Mouse (Mus musculus): ENCODE data around the gene Ube2d3. TPM values are rescaled to one million over a fixed set of nuclear protein-coding genes. Genes with fewer than 3 reads are reported as not detected.

Gene Ube2d3
- total and polyA plus RNA-seq, 3 experiments: 590 to 1,803 (median 1,178) TPM

DNA sequence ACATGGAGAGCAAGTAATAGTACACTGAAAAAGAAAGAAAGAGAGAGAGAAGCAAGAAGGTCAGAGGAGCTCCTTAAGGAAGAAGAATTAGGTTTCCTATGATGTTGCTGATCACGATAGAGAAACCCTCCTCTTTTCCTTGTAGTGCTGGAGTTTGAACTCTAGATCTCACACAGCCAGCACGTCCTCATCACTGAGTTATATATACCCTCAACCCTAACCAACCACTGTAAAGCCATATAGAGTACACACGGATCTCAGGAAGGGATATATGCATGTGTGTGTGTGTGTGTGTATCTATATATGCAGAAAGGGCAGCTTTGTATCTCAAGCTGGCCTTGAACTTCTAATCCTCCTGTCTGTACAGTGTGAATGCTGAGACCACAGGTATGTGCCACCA is 20.7 kb upstream of the Ube2d3 start:
- H3K79me2 ChIP-seq (replicated peaks; ENCODE audit: control insufficient read depth, extremely low read depth, insufficient read depth, poor library complexity, severe bottlenecking): peaks cover 67% of the 10 kb centered on the region
- in situ Hi-C loops (cut with MboI; ENCODE audit: low pct_ligation_motif_present, low pct_unique_long_range_greater_than_20kb, low sequenced_read_pairs) (no loop called here), dilution Hi-C loops (cut with MboI; ENCODE audit: extremely low pct_ligation_motif_present, extremely low pct_unique_long_range_greater_than_20kb, low sequenced_read_pairs) (no loop called here)
- H3K4me1 ChIP-seq (ENCODE audit: control insufficient read depth in 1 of 2, insufficient read depth in 2 of 2): peaks cover 3 to 52% of the 10 kb centered on the region in 2 experiments; a peak in 3 of 4 replicates
- no peak for TF ChIP-seq E2F4 (IDR thresholded peaks at IDR 0.05; ENCODE audit: insufficient replicate concordance, low read depth, low read length)
- TF ChIP-seq CHD2 (IDR thresholded peaks at IDR 0.05; ENCODE audit: low read length): no peak
- TF ChIP-seq TBP (conservative IDR thresholded peaks at IDR 0.05; ENCODE audit: low read depth, low read length): no peak
- TF ChIP-seq MAFK (IDR thresholded peaks at IDR 0.05; ENCODE audit: insufficient replicate concordance, low read length): no peak
- no peak for TF ChIP-seq KAT2A (IDR thresholded peaks at IDR 0.05; ENCODE audit: insufficient replicate concordance, low read length)
- no peak for TF ChIP-seq ETS1 (conservative IDR thresholded peaks at IDR 0.05; ENCODE audit: low read depth, low read length)
- no peak for TF ChIP-seq JUN (IDR thresholded peaks at IDR 0.05; ENCODE audit: insufficient read depth, low read depth, low read length)
- no peak overlapping the region for H3K4me2 ChIP-seq (ENCODE audit: insufficient read depth, low read depth, poor library complexity, severe bottlenecking)
- no peak for DNase-seq (ENCODE audit: extremely low read depth)
- H3K27me3 ChIP-seq (replicated peaks): no peaks in the 10 kb centered on the region
- no peak overlapping the region for H3K4me3 ChIP-seq (replicated peaks in 1 of 3; ENCODE audit: low read depth in 2 of 3, low read length in 2 of 3, poor library complexity in 1 of 3)
- no peak overlapping the region for H3K27ac ChIP-seq (ENCODE audit: insufficient read depth, low read depth)
- peaks cover 15 to 51% of the 10 kb centered on the region in 2 experiments for H3K36me3 ChIP-seq (replicated peaks in 1 of 2; ENCODE audit: control insufficient read depth in 1 of 2, insufficient read depth in 1 of 2, low read length in 1 of 2)
- no peak overlapping the region for H3K9ac ChIP-seq (ENCODE audit: insufficient read depth, low read depth)
- H3K9me3 ChIP-seq (replicated peaks; ENCODE audit: low read length): no peaks in the 10 kb centered on the region

DNA sequence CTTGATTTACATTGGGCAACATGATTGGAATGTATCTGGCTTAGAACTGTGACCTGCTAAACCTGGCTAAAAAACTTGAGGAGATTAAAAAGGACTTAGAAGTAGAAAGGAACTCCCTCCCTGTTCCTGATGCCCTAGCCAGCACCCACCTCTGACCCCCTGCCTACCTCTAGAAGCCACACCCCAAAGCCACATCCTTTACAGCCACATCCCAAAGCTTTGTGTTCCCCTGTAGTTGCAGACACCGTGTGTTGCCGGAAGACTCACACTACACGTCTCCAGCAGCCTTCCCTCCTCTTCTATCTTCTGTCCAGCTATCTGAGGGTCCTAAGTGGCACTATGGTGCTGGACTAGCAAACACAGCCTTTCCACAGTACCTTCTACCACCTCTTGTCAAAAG is 20.1 kb upstream of the Ube2d3 start:
- no peak overlapping the region for H3K4me2 ChIP-seq (ENCODE audit: insufficient read depth, low read depth, poor library complexity, severe bottlenecking)
- dilution Hi-C loops (cut with MboI; ENCODE audit: extremely low pct_ligation_motif_present, extremely low pct_unique_long_range_greater_than_20kb, low sequenced_read_pairs) (no loop called here), in situ Hi-C loops (cut with MboI; ENCODE audit: low pct_ligation_motif_present, low pct_unique_long_range_greater_than_20kb, low sequenced_read_pairs) (no loop called here)
- peaks cover 15 to 46% of the 10 kb centered on the region in 2 experiments for H3K36me3 ChIP-seq (replicated peaks in 1 of 2; ENCODE audit: control insufficient read depth in 1 of 2, insufficient read depth in 1 of 2, low read length in 1 of 2)
- TF ChIP-seq EP300 (IDR thresholded peaks at IDR 0.05; ENCODE audit: low read length): no peak
- no peak for TF ChIP-seq SMC3 (IDR thresholded peaks at IDR 0.05; ENCODE audit: low read depth, low read length)
- TF ChIP-seq ZC3H11A (IDR thresholded peaks at IDR 0.05; ENCODE audit: low read depth, low read length): no peak
- TF ChIP-seq POLR2A (IDR thresholded peaks at IDR 0.05; ENCODE audit: low read depth, low read length): no peak
- no peak for TF ChIP-seq CTCF (conservative IDR thresholded peaks at IDR 0.05 in 1 of 2, IDR thresholded peaks at IDR 0.05 in 1 of 2; ENCODE audit: low read depth in 2 of 2, low read length in 2 of 2)
- no peak for TF ChIP-seq NELFE (IDR thresholded peaks at IDR 0.05; ENCODE audit: low read depth, low read length)
- TF ChIP-seq NRF1 (IDR thresholded peaks at IDR 0.05; ENCODE audit: low read depth, low read length): no peak
- TF ChIP-seq JUN (IDR thresholded peaks at IDR 0.05; ENCODE audit: insufficient read depth, low read depth, low read length): no peak
- TF ChIP-seq ZNF384 (IDR thresholded peaks at IDR 0.05; ENCODE audit: low read depth, low read length): no peak
- H3K9me3 ChIP-seq (replicated peaks; ENCODE audit: low read length): no peaks in the 10 kb centered on the region
- peaks cover 68% of the 10 kb centered on the region for H3K79me2 ChIP-seq (replicated peaks; ENCODE audit: control insufficient read depth, extremely low read depth, insufficient read depth, poor library complexity, severe bottlenecking)
- H3K27ac ChIP-seq (ENCODE audit: insufficient read depth, low read depth): no peak overlapping the region
- H3K4me3 ChIP-seq (replicated peaks in 1 of 3; ENCODE audit: low read depth in 2 of 3, low read length in 2 of 3, poor library complexity in 1 of 3): no peak overlapping the region
- peaks cover 3 to 52% of the 10 kb centered on the region in 2 experiments; a peak in 3 of 4 replicates for H3K4me1 ChIP-seq (ENCODE audit: control insufficient read depth in 1 of 2, insufficient read depth in 2 of 2)
- no peak overlapping the region for H3K9ac ChIP-seq (ENCODE audit: insufficient read depth, low read depth)
- H3K27me3 ChIP-seq (replicated peaks): no peaks in the 10 kb centered on the region
- no peak for DNase-seq (ENCODE audit: extremely low read depth)
